Mouse (Mus musculus) stomach, postnatal 0 days (tissue): ENCODE data around the gene Vps13a. TPM values are rescaled to one million over a fixed set of nuclear protein-coding genes. Genes with fewer than 3 reads are reported as not detected.

Experiments used
- ATAC-seq: fragments of 200-750 bp; cut with Nextera tagmentation; 2 replicates; pipeline ENCODE4 v1.8.0; 2017; ENCODE audit not compliant: low FRiP score, low TSS enrichment
- DNase-seq: peaks from one replicate; pipeline ENCODE4 v3.0.0-alpha.2; 2016; ENCODE audit warnings: low spot score
- H3K27ac ChIP-seq: fragments of 300-500 bp; sonication (generic); replicated peaks from 2 replicates; pipeline ENCODE4 v1.5.1; 2014; ENCODE audit warnings: mild to moderate bottlenecking, control low read depth
- H3K27me3 ChIP-seq: fragments of 300-500 bp; sonication (generic); 2 replicates; pipeline ENCODE4 v1.6.1; 2014; ENCODE audit warnings: low read length; ENCODE audit not compliant: control insufficient read depth, insufficient read depth
- H3K36me3 ChIP-seq: fragments of 300-500 bp; sonication (generic); 2 replicates; pipeline ENCODE4 v1.6.1; 2014; ENCODE audit warnings: low read length, mixed read lengths; ENCODE audit not compliant: control insufficient read depth, insufficient read depth
- H3K4me1 ChIP-seq: fragments of 300-500 bp; sonication (generic); replicated peaks from 2 replicates; pipeline ENCODE4 v1.6.1; 2014; ENCODE audit warnings: antibody characterized with exemption; ENCODE audit not compliant: control insufficient read depth, insufficient read depth
- H3K4me2 ChIP-seq: fragments of 300-500 bp; sonication (generic); replicated peaks from 2 replicates; pipeline ENCODE4 v1.6.1; 2014; ENCODE audit warnings: low read depth, mild to moderate bottlenecking, control low read depth, moderate library complexity
- H3K4me3 ChIP-seq: fragments of 300-500 bp; sonication (generic); 2 replicates; pipeline ENCODE4 v1.5.1; 2014; ENCODE audit warnings: low read depth, low read length, control low read depth
- H3K9ac ChIP-seq: fragments of 300-500 bp; sonication (generic); 2 replicates; pipeline ENCODE4 v1.6.1; 2014; ENCODE audit warnings: mild to moderate bottlenecking, low read length, control low read depth, mixed read lengths
- H3K9me3 ChIP-seq: fragments of 300-500 bp; sonication (generic); 2 replicates; pipeline ENCODE4 v1.6.1; 2016; ENCODE audit warnings: low read length; ENCODE audit not compliant: control insufficient read depth
- CTCF ChIP-seq: IDR thresholded peaks from 2 replicates; pipeline ENCODE4 v1.5.1; 2016; ENCODE audit warnings: antibody characterized with exemption, low read depth, mild to moderate bottlenecking, moderate library complexity
- EP300 ChIP-seq: optimal IDR thresholded peaks from 2 replicates; pipeline ENCODE3; 2016; ENCODE audit warnings: antibody characterized with exemption
- WGBS: fragments of 180-500 bp; shearing (Covaris S2); extraction: QIAGEN DNeasy Blood & Tissue Kit; methylation state at CpG from one replicate; pipeline ENCODE4 v1.1.7; 2014; 5-methylcytosine and 5-hydroxymethylcytosine counted together
- polyA plus RNA-seq: library from polyadenylated mRNA; unstranded; fragments of >200 nt; fragmentation: Nextera tagmentation; extraction: Ambion mirVana; gene quantifications from 2 replicates; pipeline ENCODE4 v1.2.1, GENCODE M21; 2015

Gene Vps13a
- polyA plus RNA-seq, 1 experiment from 2014 or later = 6.2 TPM

DNA sequence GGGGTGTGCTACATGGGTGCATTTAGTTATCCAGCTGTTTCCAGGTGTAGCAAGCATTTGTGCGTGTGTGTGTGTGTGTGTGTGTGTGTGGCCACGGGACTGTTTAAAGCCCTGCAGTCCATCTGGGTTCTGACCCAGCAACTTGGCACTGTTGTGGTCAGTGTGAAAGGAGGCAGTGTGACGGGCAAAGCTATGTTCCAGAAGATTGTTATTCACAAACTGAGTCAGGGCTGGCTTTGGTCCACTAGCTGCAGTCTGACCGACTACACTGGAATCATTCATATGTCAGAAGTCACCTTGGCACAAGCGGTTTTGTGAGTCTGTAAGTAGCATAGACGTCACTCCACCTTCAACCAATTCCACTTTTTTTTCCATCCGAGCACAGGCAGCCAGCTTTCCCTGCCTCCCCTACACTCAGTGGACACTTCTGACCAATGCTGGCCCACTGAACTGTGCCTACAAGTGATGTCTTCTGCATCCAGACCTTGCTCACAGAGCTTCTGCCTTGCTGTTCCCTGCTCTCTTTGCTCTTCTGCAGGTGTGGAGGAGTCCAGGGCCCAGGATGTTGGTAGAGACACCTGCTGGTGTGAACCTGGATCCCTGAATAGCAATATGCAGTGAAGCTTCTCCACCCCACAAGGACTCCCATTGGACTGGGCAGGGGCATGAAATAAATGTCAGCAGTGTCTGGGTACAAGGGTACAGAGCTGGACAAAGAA, 187.3 kb downstream of the Vps13a start:
- H3K4me3 ChIP-seq = no peak overlapping the region
- ATAC-seq (0 out of 2 replicates have a peak, but pooled peaks have one; percentile 8), DNase-seq (no peak)
- no peak overlapping the region for H3K27ac ChIP-seq
- no peak overlapping the region for H3K9ac ChIP-seq
- no peak overlapping the region for H3K4me2 ChIP-seq
- H3K27me3 ChIP-seq = no peaks in the 10 kb centered on the region
- WGBS = 66% methylated on average over 7 of the region's 7 CpGs
- no peaks in the 10 kb centered on the region for H3K4me1 ChIP-seq
- H3K9me3 ChIP-seq = no peaks in the 10 kb centered on the region
- TF ChIP-seq EP300 (no peak), CTCF (peak; percentile 23; the same call in 1 of the 2 replicates)
- H3K36me3 ChIP-seq = no peaks in the 10 kb centered on the region

DNA sequence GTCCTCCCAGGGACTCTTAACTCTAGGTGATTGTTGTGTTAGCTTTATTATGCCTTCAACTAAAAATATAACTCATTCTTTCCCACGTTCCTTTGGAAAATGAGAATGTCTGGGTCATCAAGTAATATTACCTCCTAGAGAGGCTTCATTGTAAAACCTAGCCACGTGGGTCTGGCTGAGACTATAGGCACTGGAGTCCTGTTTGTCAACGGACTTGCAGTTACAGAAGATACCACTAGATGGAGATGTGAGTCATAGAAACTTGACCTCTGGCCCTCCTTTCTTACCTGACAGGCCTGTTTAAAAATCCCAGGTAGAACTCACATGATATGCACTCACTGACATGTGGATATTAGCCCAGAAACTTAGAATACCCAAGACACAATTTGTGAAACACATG, 195.4 kb downstream of the Vps13a start:
- H3K36me3 ChIP-seq = no peaks in the 10 kb centered on the region; the same call in 1 of the 2 replicates
- peak; percentile 73 for TF ChIP-seq CTCF
- TF ChIP-seq EP300 = no peak
- 0 out of 2 replicates have a peak, but pooled peaks cover 3% of the 10 kb centered on the region for H3K9me3 ChIP-seq
- WGBS = 17% methylated on average over 3 of the region's 3 CpGs
- DNase-seq (no peak), ATAC-seq (peak; percentile 73; the same call in 1 of the 2 replicates)
- H3K4me1 ChIP-seq = no peaks in the 10 kb centered on the region
- H3K9ac ChIP-seq = no peak overlapping the region
- H3K27me3 ChIP-seq = no peaks in the 10 kb centered on the region
- H3K4me2 ChIP-seq = no peak overlapping the region
- H3K27ac ChIP-seq = no peak overlapping the region
- H3K4me3 ChIP-seq = no peak overlapping the region

- Histone ChIP-seq H3K27me3 (no peaks in the 10 kb centered on the region), H3K9ac (no peak overlapping the region), H3K4me1 (no peaks in the 10 kb centered on the region), H3K9me3 (0 out of 2 replicates have a peak, but pooled peaks cover 3% of the 10 kb centered on the region), H3K4me3 (no peak overlapping the region), H3K27ac (no peak overlapping the region), H3K36me3 (no peaks in the 10 kb centered on the region; the same call in 1 of the 2 replicates), H3K4me2 (no peak overlapping the region)
- no peak for TF ChIP-seq EP300
- DNase-seq = no peak
- no peak for ATAC-seq
- WGBS = 83% methylated on average over 7 of the region's 7 CpGs
Measured at GRCm38 (mm10) chr19:16584546-16584945, 196.2 kb downstream of the Vps13a start.

DNA sequence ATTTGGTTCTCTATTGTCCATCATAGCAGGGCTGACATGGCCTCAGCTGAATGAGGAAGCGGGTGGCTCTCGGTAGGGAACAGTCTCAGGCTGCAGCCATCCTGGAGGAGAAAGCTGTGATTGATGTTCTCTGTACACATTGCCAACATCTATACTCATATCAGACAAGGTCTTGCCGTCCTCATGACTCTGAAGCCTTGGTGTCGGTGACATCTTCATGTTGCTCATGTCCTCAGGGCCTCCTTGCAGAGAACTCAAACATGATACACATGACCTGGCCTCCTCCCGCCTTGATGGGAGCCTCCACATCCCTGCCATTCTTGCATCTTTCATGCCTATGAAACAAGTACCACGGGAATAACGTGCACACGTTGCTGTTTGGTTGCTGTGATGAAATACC, 200.2 kb downstream of the Vps13a start:
- Histone ChIP-seq H3K36me3 (no peaks in the 10 kb centered on the region; the same call in 1 of the 2 replicates), H3K9ac (no peak overlapping the region), H3K27me3 (no peaks in the 10 kb centered on the region), H3K9me3 (0 out of 2 replicates have a peak, but pooled peaks cover 3% of the 10 kb centered on the region), H3K27ac (no peak overlapping the region), H3K4me2 (no peak overlapping the region), H3K4me1 (no peaks in the 10 kb centered on the region), H3K4me3 (no peak overlapping the region)
- ATAC-seq = no peak
- DNase-seq = no peak
- TF ChIP-seq EP300 = no peak
- no peak for TF ChIP-seq CTCF
- 91% methylated on average over 8 of the region's 8 CpGs for WGBS

DNA sequence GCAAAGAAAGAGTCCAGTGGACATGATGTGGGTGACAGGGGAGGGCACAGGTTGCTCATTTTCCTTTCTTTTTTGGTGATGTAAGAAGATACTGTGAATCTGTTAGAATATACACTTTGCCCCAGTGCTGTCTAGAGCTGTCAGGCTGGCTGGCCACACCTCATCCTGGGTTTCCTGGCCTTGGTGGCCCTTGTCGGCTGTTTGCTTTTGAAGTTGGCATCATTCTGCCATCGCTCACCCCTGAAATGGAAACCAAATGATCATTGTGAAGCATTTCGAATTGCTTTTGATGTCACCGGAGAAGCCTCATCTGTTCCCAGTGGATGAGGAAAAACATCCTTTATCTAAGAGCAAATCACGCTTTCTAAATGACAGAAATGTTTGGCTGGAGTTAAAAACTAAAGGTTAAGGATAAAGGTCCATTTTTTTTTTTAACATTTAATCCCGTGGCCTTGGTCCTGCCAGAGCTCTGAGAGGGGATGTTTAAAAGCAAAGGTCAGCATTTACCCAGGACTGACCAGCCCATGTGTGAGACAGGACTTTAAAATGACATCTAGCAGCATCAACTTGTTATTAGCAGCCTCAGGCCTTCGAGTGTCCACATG, 201.0 kb downstream of the Vps13a start:
- no peaks in the 10 kb centered on the region for H3K27me3 ChIP-seq
- no peaks in the 10 kb centered on the region; the same call in 1 of the 2 replicates for H3K36me3 ChIP-seq
- no peak overlapping the region for H3K27ac ChIP-seq
- no peak overlapping the region for H3K4me2 ChIP-seq
- DNase-seq (no peak), ATAC-seq (no peak)
- H3K4me3 ChIP-seq = no peak overlapping the region
- TF ChIP-seq CTCF = no peak
- TF ChIP-seq EP300 = no peak
- no peak overlapping the region for H3K9ac ChIP-seq
- 0 out of 2 replicates have a peak, but pooled peaks cover 3% of the 10 kb centered on the region for H3K9me3 ChIP-seq
- H3K4me1 ChIP-seq = no peaks in the 10 kb centered on the region
- 77% methylated on average over 7 of the region's 7 CpGs for WGBS

GRCm38 (mm10) chr19:16576790-16577189, 203.9 kb downstream of the Vps13a start:
- DNase-seq (no peak), ATAC-seq (no peak; the same call in 1 of the 2 replicates)
- Histone ChIP-seq H3K9ac (no peak overlapping the region), H3K27me3 (no peaks in the 10 kb centered on the region), H3K4me3 (no peak overlapping the region), H3K9me3 (0 out of 2 replicates have a peak, but pooled peaks cover 3% of the 10 kb centered on the region), H3K27ac (no peak overlapping the region), H3K4me2 (no peak overlapping the region), H3K36me3 (no peaks in the 10 kb centered on the region; the same call in 1 of the 2 replicates), H3K4me1 (no peaks in the 10 kb centered on the region)
- WGBS = 54% methylated on average over 6 of the region's 6 CpGs
- TF ChIP-seq EP300 (no peak), CTCF (no peak)

Other genes with a start within 250 kb of the Vps13a start
- gene Foxb2, start 92.9 kb upstream of the Vps13a start, polyA plus RNA-seq = not detected in 2 replicates
- 1.9 and 2.0 TPM in 2 replicates for gene Prune2, start 175.2 kb upstream of the Vps13a start, polyA plus RNA-seq